Mouse (Mus musculus) lung, postnatal 4 days (tissue): ENCODE measurements around the gene Aqp9.

Source experiments
- DNase-seq, 2 experiments: peaks; one replicate each; pipeline ENCODE4 v3.0.0; 2021

Gene Aqp9

DNA sequence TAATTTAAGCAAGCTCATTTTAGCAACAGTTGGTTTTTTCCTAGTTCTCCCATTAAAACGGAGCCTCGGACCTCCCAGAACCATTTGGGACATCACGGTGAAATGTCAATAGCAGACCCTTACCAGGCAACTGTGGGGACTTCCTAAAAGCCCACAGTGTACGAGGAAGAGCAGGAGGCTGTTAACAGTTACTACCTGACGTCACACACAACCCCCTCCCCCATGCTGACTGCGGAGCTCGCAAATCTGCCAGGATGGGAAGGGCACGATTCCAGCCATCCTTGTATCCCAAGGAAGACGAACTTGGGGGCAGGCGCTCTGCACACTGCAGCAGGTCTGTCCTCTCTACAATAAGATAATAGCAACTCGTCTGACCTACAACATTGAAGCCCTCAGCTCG is at the start of gene Aqp9:
TSS of gene Aqp9 (minus strand) at position 172 of the 400 bp plus-strand sequence.
- no peak for DNase-seq

DNA sequence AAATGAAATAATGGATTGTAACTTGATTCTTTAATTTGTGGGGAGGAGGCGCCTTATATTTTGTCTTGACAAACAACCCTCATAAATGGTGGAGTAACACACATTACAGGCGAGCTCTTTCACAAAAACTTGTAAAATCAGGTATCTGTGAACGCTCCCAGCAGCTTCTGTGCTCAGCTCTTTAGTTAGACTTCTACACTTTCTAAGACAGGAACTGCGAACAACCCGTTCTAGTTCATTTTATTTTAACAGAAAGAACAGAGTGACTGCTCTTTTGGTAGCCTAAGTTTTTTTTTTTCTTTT is 49.3 kb upstream of the Aqp9 start:
- no peak for DNase-seq

DNA sequence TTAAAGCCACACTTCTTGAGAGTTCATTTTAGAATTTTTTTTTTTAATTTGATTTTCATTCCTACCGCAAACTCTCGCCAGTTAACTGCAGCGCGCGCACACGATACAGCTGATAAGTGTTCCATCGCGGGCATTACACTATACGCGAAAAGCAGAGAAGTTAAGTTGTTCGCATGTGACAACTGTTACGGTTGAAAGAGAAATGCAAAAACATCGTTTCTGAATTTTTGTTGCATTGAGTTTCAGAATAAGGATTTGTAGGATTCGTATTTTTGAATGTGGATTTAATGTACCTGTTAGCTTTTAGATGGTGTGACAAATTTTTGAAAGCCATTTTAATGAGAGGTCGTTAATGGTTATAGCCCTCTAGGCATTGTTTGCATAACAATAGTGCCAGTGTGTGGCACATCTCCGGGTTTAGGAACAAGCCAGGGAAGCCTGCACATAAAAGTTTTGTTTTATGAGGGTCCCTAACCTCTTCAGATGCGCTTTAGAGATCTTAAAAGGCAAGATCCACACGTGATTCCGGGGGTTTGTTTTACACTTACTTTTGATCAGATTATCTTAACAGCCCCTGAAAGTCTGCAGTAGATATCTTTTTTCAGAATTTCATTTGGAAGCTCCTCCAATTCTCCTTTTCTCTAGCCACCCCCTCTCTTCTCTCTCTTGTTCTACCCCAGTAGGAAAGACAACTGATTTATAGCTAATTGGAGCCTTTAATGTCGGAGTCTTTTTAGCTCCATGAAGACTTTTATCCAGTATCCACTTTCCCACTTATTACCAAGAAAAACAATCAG is 48.7 kb upstream of the Aqp9 start:
- DNase-seq, result peak in 1 of 2 experiments; percentile 10

DNA sequence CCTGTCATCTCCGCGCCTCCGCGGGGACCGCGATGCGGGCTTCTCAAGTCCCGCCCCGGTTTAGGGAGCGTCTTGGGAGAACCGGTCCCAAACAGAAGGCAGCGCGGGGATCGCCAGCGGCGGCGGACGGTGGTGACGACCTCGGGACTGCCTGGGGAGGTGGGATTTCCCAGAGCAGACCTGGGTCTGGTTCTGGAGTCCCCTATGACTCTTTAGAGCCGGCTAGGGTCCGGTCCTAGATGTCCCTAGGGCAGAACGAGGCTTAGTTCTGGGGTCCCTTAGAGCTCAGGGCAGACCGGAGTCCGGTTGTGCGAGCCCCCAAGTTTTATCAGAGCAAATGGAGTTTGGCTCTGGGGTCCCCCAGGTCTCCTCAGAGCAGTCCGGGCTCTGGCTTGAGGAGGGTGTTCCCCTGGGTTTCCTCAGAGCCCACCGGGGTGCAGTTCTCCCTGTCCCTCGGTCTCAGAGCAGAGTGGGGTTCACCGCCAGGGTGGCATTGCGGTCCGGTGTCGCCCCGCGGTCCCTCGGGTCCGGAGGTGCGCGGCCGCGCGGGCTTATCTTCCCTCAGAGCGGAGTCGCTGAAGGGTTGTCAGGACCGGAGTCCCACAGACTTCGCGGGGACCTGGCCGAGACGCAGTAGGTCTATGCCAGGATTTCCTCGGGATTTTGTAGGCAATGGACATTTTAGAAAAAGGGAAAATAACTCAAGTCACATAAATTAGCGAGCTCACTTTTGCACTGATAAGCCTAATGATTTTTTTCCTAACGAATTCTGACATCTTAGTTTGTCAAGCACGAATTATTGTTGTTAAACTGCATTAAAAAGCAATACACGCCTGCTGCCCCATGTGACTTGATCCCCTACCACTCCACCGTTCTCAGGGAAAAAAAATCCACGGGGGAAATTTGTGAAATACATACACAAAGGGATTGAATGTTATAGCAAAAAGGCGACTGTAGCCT is 47.8 kb upstream of the Aqp9 start:
- DNase-seq, result peak; percentile 28 to 39

DNA sequence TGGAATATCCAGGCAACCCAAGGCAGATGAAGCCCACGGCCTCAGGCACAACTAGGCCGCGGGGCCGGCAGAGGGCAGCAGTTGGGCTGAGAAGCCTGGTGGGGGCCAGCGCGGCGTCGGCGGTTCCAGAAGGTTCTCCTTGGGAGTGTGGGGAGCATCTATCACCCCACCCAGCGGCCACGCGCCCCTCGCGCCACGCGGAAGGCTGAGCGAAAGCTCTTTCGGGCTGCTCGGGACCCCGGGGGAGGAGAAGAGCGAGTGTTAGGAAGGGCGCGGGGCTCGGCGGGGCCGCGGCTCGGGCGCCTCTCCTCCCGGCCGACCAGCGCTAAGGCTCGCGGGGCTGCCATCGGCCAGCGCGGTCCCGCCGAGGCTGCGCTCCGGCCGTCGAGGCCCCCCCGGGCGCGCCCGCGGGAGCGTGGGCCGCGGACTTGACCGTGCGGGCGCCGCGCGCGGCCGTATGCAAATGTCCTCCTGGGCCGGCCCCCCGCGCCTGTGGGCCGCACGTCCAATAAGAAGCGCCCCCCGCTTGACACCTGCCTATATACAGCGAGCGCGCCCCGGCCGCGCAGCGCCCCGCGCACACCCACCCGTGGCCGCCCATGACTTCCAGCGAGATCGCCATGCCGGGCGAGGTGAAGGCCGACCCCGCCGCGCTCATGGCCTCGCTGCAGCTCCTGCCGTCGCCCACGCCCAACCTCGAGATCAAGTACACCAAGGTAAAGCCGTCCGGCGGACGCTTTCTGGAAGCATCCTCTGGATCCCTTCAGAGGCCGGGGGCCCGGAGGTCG is 47.0 kb upstream of the Aqp9 start, which contains the start of gene Aldh1a2:
TSS of gene Aldh1a2 (plus strand) at position 542 of the 788 bp plus-strand sequence.
- DNase-seq, result peak; percentile 77 to 78

DNA sequence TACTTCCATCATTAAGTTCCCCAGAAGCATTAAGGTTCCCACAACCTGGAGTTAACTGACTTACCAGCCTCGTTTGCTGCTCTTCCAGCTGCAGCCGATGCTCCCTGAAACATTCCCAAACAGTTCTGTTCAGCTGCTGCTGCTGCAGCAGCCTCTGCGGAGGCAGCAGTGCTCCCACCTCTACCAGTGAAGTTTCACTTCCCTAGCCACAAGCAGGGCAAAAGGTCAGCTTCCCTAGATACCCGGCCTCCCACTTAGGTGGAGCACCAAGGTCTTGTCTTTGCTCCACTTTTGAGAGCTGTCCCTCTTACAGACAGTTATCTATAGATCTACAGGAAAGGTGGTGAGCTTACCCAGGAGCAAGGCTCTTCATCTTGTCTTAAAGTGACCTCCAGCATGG is 45.2 kb upstream of the Aqp9 start:
- peak; percentile 21 to 29 for DNase-seq

DNA sequence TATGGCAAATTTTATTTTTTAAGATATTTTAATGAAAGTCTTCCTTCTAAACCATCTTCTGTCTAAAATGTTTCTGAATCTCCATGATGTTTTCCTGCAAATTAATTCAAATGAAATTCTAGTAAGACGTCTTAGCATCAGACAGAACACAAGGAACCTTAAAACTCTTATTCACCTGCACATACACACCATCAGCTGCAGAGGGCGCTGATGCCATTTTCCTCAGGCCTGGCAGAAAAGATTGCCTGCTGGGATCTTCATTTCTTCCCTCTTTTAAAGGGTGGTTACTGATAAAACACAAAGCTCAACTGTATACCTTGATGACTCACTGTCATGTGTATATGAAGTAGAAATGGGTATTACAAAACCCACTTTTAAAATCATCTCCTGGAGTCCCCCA is 42.4 kb upstream of the Aqp9 start:
- DNase-seq, result peak; percentile 24 to 45

DNA sequence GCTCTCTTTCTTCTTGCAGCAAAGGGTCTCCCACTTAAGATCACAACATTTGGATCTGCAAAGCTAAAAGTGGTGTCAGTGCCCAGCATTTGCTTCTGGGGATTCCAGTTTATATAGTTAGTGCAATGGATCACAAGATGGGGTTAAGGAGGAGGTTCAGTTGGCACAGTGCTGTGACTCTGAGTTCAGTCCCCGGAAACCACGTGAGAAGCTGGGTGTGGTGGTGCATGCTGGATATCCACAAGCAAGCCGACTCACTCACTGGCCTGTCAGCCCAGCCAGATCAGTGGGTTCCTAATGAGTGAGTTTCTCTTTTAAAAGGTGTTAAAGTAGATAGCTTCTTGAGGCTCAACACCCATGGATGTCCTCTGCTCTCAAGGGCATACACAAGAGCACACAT is 40.8 kb upstream of the Aqp9 start:
- DNase-seq, result no peak

DNA sequence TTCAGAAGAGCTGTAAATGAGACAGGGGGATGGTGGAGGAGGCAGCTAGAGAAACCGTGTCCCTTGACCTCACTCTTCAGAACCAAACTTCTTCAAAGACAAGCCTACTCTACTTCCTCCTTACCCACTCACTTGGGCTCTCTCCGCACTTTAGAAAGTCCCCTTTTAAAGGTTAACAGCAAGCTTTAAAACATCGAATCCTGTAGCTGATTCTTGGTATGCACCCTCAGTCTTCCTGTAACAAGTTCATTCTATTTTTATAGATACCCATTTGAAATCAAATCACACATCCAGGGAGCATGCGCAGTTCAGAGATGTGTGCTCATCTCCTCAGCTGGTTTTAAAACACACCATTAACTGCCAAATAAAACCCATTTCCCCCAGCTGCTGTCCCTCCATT is 33.8 kb upstream of the Aqp9 start:
- DNase-seq, result peak in 1 of 2 experiments; percentile 27

DNA sequence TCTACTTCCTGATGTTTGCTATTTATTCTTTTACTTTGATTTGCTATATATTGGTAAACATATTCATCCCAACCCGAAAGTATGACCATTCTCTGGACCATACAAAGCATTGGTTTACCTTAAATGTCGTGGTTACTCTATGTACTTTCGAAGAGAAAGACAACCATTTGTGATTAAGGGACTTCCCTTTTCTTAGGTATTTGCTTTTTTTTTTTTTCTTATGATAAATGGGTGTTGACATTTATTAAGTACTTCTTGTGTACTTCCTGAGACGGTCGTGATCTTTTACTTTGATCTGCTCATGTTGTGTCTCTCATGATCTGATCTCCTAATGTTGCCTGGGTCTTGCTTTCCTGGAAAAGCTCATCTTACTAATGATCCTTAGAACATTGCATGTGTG is 30.3 kb upstream of the Aqp9 start:
- DNase-seq, result no peak

DNA sequence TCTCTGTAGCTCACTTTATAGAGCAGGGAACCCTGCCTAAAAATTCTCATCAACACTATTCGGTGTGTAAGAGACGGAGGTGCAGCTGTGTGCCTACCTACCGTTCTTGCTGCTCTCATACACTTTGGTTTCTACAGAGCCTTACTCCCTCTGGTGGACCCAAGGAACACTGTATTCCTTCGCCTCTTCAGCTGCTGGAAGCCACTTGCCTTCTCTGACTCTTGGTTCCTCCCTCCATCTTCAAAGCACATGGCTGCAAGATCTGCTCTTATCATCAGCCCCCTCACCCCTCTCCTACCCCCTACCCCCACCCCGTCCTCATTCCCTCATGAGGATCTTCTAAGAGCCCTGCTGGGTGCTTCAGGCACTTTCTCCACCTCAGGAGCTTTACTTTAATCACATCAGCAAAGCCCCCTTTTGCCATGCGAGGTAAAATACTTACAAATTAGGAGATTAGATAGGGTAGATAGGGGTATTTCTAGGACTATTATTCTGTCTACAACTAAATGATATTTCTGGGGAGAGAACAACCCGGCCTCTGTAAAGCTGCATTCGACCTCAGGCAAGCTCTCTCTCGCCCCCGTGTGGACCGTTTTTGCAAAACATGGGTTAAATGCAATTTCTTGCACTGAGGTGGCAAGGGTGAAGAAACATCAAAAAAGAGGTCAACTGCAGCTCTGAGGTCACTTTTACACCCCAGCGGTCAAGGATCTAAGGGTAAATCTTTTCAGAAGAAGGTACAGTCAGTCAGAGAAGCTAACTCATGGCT is 20.3 kb upstream of the Aqp9 start:
- DNase-seq, result peak; percentile 34 to 72

DNA sequence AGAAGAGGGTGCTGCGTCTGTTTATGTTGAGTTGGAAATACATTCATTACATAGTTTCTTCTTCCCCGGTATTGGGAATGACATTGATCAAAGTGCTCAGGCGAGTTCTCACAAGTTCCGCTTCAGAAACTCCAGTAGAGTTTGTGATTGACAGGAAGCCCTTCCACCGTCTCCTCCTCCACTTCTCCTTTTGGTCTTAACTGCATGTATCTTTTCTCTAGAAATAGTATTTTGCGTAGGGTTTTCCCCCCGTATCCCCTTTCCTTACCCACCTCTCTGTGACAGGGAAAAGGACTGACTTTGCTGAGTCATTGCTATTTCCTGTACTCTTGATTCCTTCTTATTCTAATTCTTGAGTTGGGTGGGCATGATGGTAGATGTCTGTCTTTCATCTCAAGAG is 18.9 kb upstream of the Aqp9 start:
- no peak for DNase-seq

DNA sequence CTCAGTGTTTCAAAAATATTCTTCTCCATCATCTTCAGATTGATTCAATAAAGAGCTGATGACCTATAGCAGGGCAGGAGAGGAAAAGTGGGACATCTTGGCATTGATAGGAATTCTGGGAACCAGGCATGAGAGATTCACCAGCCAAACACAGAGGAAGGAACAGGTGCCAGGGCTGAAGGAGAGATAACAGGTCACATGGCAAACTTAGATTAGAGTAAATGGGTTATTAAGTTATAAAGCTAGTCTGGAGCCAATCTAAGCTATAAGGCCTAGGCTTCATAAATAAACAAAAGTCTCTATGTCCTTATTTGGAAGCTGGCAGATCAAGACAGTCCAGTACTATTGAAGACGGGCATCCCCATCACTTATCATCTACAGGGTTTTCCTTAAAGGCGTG is 17.3 kb upstream of the Aqp9 start:
- no peak for DNase-seq

DNA sequence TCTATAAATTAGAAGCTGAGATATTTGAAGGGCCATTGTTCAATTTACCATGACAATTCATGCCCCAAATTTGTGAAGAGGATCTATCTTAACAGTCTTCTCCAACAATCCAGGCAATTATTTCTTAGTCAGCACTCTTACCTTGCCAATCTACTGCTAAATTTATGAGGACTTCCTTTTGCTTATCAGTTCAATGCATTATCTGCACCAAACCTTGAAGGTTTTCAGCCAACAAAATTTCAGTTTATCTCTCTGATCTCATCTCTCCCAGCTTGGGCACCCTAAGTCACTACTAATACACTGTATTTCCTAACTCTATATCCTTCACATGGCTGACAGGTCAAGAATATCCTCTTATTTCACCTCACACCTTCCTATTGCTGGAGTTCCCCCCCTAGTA is 16.8 kb upstream of the Aqp9 start:
- no peak for DNase-seq

DNA sequence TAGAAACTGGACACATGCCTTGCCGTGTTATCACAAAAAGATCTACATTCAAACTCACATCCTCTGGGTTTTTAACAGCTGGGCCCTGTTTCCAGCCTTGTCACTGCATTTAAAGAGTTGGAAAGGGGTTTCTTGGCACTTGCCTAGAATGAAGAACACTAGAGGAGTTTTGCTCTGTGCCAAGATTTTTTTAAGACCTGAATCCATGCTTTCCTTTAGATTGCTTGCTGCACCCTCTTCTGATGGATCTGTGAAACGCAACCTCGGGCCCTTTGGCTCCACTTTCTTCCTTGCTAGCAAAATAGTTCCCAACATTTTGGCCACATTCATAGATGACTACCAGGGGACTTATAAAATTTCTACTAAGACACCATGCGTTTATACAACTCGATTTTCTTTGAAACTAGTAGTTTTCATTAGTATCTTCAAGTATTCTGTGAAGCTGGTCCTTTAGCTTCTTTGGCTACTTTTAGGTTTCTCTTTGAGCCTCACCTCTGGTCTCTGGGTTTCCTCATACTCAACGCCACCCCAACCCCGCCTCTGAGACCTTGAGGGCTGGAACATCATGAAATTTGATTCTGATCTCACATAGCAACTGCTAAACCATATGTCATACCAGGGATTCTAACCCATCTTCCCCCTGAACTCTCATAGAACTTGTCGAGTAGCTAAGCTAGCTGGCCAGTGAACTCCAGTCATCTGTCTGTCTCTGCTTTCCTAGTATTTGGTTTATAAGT is 11.7 kb upstream of the Aqp9 start:
- DNase-seq, result no peak

DNA sequence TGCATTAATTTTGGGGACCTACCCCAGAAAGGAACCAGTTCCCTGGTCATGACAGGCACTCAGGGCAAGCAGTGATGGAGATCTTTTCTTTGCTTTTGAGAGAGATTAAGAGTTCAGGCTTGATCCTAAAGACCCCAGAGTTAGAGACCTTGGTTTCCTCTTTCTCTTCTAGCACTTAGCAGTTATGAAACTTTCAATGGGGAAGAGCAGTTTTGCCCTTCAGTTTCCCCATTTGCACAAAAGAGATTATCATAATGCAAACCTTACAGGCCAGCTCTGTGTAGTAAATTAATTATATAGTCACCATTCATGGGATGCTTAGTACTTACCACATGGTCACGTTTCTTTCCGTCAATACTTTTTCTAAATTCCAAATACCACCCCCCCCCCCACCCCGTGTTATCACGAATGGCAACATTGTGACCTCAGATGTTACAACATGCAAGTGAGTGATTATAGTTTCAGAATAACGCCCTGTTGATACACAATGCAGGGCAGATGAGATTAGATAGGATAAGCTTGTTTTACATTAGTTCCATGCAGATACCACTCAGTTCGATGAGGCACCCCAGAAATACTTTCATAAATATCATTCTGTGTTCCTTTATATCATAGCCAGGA is 10.9 kb upstream of the Aqp9 start:
- no peak for DNase-seq

DNA sequence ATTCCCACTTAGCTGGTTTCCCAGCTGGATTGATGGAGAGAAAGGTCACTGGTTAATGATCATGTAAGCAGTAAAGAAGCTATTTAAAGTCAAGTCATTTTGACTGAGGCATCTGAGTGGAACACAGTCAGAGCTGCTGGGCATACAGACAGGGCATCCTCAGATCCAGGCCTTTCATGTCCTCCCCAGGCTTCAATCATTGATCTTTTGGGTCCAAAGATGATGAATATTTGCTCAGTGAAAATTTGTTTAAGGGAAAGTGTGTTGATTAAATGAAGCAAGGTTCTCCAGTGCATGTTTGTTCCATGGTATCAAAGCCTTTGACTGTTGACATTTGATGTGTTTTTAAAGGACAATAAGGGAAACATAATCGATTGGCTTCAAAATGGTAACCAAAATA is 7.2 kb upstream of the Aqp9 start:
- no peak for DNase-seq

DNA sequence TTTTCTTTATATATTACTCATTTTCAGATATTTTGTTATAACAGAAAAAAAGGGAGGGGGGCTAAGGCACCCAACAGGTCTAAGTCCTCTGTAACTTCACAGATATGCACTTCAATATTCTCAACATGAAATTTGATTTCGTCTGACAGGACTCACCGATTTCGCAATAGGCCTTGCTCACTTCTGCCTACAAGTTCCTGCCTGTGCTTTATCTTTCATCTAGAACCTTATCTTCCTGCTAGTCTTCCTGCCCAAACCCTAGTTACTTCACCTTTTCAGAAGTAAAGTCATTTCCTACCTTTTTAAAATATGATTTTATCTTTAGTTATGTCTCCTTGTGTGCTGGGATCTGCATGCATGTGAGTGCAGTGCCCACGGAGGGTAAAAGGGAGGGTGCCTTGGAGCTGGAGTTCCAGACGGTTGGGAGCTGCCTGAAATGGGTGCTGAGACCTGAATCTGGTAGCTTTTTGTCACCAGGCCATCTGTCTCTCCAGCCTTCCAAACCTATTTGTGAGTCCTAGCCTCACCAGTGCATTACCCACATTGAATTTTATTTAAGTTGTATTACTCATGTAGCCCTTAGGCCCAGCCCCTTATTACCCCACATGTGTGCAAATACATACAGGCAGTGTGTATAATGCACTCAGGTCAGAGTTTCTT is 6.0 kb upstream of the Aqp9 start:
- no peak for DNase-seq

DNA sequence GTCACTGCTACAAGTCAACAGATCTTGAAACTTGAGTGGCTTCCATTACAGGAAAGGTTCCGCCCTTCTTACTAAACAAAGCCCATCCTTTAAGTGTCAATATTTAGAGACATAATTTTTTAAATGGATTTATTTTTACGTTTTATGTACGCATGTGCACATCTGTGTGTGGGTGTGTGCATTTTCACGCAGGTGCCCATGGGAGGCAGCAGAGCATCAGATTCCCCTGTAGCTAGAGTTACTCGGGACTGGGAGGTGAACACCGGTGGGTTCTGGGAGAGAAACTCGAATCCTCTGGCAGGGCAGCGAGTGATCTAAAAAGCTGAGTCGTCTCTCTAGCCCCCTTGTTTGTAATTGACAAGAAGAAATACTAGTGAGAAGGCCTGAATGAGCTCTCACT is 5.1 kb upstream of the Aqp9 start:
- DNase-seq, result no peak

DNA sequence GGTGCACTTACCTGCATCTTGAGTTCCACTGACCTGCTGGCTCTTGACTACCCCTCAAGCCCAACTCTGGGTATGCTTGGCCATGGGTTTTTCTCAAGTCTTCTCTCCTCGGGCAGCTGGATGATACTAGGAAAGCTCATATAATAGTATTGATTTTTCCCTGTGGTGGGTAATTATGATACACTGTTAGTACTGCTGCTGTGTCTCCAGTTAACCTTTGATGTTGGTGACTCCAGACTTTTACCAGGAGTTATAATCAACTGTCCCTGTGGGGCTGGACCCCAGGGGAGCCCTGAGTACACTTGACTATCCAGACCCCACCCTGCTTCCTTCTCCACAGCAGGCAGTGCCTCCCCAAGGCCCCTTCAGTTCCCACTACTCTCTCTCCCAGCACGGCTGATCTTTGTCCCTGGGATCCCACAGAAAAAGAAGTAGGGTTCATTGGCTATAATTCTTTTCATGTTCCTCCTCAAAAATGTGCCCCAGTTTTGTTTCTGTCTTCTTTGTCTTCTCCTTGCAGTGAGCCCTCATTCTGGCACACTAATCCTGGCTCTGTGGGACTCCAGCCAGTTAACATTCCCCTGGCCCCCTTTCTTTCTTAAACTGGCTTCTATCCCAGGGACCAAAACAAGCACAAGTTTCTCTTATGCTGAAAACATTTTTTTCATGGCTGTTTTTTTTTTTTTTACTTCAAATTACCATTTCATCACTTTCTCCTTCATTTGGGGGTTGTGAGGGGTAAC is 838 bp downstream of the Aqp9 start:
- DNase-seq, result peak in 1 of 2 experiments; percentile 42
